Mouse (Mus musculus): ENCODE measurements around the gene Lins1.

DNA sequence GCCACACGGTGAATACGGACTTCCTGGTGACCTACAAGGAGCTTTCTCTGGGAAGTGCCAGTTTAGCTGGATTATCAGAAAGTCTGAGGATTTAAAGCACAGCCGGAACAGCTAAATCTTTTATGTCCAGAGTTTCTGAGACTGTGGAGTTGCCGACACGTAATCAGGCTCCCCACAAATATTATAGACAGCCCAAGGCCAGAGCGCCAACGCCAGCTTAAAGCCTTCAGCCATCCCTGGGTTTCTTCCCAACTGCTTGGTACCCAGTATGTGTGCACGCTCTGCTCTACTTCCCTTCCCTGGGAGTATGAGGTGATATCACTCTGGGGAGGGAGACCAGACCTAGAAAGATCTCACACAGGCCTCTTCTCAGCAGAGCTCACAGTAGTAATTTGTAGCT lies 64.1 kb downstream of the Lins1 start:
- TF ChIP-seq GATA1 (IDR thresholded peaks at IDR 0.05; ENCODE audit: borderline replicate concordance, low read length) (no peak), FLI1 (IDR thresholded peaks at IDR 0.05; ENCODE audit: low read length) (no peak)
